ENCODE assay signal across 17 mouse cellular contexts in genomic region chr16:24089840-24090762, GRCm38 (mm10).
A peak's percentile ranks its signal among the peaks of the same experiment; 100 is the strongest.
DNase-seq lines count a peak whose midpoint lies in the region; ATAC-seq and TF ChIP-seq lines count a peak whose summit lies in the region.
"Had no signal": no experiment of that assay in that cellular context is flagged by ENCODE, and none has a peak within 500 bp of the region (broad histone marks: within the 10 kb centered on the region; RNA-seq: fewer than 3 reads in every experiment).

No protein-coding gene starts in this region.

- H3K9ac ChIP-seq in liver, postnatal 0 days (replicated peaks), result peak overlapping the region; percentile 43
- H3K9ac ChIP-seq in forebrain, embryonic 11.5 days (ENCODE audit: low read length), result no peak overlapping the region
- H3K9ac ChIP-seq: forebrain, postnatal 0 days; heart, embryonic 15.5 days; limb, embryonic 13.5 days; neural tube, embryonic 12.5 days had no signal

- peak; percentile 18 for DNase-seq in adrenal gland, postnatal 14 days
- DNase-seq in adrenal gland, adult 8-10 months, result no peak
- peak; percentile 25 for DNase-seq in lung, postnatal 25 days (ENCODE audit: low spot score)
- no peak for DNase-seq in lung, postnatal 14 days
- DNase-seq in liver, postnatal 0 days, result peak; percentile 82
- no peak for DNase-seq in adipocyte (ENCODE audit: low spot score)
- DNase-seq in kidney, postnatal 25 days, result no peak
- no peak for DNase-seq in forebrain, embryonic 11.5 days (ENCODE audit: low spot score)
- DNase-seq: adrenal gland, postnatal 25 days; cerebellum, postnatal 14 days; forebrain, postnatal 0 days; gastrocnemius, postnatal 14 days had no signal

- H3K4me1 ChIP-seq in liver, postnatal 0 days (ENCODE audit: insufficient read depth), result peaks cover 4% of the 10 kb centered on the region; the same call in 1 of the 2 replicates
- H3K4me1 ChIP-seq in forebrain, embryonic 11.5 days (replicated peaks; ENCODE audit: control insufficient read depth, insufficient read depth, low read length), result no peaks in the 10 kb centered on the region
- H3K4me1 ChIP-seq: heart, embryonic 15.5 days; limb, embryonic 13.5 days; neural tube, embryonic 12.5 days had no signal

- peak; percentile 94 for ATAC-seq in liver, postnatal 0 days
- ATAC-seq in forebrain, embryonic 11.5 days (replicated peaks; ENCODE audit: low FRiP score), result no peak
- ATAC-seq: forebrain, postnatal 0 days; hindbrain, embryonic 16.5 days had no signal

- H3K9me3 ChIP-seq in liver, postnatal 0 days (ENCODE audit: low read length), result no peaks in the 10 kb centered on the region
- H3K9me3 ChIP-seq in forebrain, embryonic 11.5 days (ENCODE audit: control insufficient read depth, low read length), result no peaks in the 10 kb centered on the region
- H3K9me3 ChIP-seq: heart, embryonic 15.5 days; limb, embryonic 13.5 days; neural tube, embryonic 12.5 days had no signal

- H3K4me3 ChIP-seq in liver, postnatal 0 days (ENCODE audit: low read depth, low read length), result no peak overlapping the region
- H3K4me3 ChIP-seq in forebrain, embryonic 11.5 days (ENCODE audit: low read depth, low read length), result no peak overlapping the region
- H3K4me3 ChIP-seq: heart, embryonic 15.5 days; left cerebral cortex, adult 2 months; limb, embryonic 13.5 days; neural tube, embryonic 12.5 days had no signal

- TF ChIP-seq EP300 in liver, postnatal 0 days (IDR thresholded peaks at IDR 0.05; ENCODE audit: low read depth), result peak; percentile 87

- H3K4me2 ChIP-seq in liver, postnatal 0 days (ENCODE audit: low read depth, low read length), result peak overlapping the region; percentile 48
- H3K4me2 ChIP-seq in forebrain, embryonic 11.5 days (ENCODE audit: low read depth, low read length, severe bottlenecking), result no peak overlapping the region
- H3K4me2 ChIP-seq: heart, embryonic 15.5 days; limb, embryonic 13.5 days; neural tube, embryonic 12.5 days had no signal

- H3K27me3 ChIP-seq in liver, postnatal 0 days (ENCODE audit: insufficient read depth, low read length), result no peaks in the 10 kb centered on the region
- H3K27me3 ChIP-seq in forebrain, embryonic 11.5 days (ENCODE audit: control insufficient read depth, insufficient read depth, low read length), result no peaks in the 10 kb centered on the region
- H3K27me3 ChIP-seq: heart, embryonic 15.5 days; limb, embryonic 13.5 days; neural tube, embryonic 12.5 days had no signal

- no peak for TF ChIP-seq CTCF in liver, postnatal 0 days (IDR thresholded peaks at IDR 0.05; ENCODE audit: low read depth)

- whole genome bisulfite sequencing in liver, postnatal 0 days (ENCODE audit: insufficient replicate concordance), result 62% methylated on average over 11 of the region's 11 CpGs
- 90% methylated on average over 11 of the region's 11 CpGs for WGBS in forebrain, embryonic 11.5 days

- H3K27ac ChIP-seq in liver, postnatal 0 days (ENCODE audit: low read depth), result peak overlapping the region; percentile 96
- no peak overlapping the region for H3K27ac ChIP-seq in forebrain, embryonic 11.5 days (ENCODE audit: low read depth, low read length)
- H3K27ac ChIP-seq: heart, embryonic 15.5 days; left cerebral cortex, adult 2 months; limb, embryonic 13.5 days; neural tube, embryonic 12.5 days had no signal

- no peaks in the 10 kb centered on the region for H3K36me3 ChIP-seq in liver, postnatal 0 days (replicated peaks; ENCODE audit: insufficient read depth, low read length)
- H3K36me3 ChIP-seq in forebrain, embryonic 11.5 days (ENCODE audit: control insufficient read depth, insufficient read depth, low read length), result no peaks in the 10 kb centered on the region
- H3K36me3 ChIP-seq: heart, embryonic 15.5 days; limb, embryonic 13.5 days; neural tube, embryonic 12.5 days had no signal

Comparison
In these comparisons a context has a peak if more than half of its experiments do, and no peak if none do; other contexts are left out.
1. DNase-seq: peak in adrenal gland, postnatal 14 days (single experiment), lung, postnatal 25 days (single experiment) and liver, postnatal 0 days (single experiment); none in adrenal gland, adult 8-10 months (single experiment), lung, postnatal 14 days (single experiment), adipocyte (single experiment), kidney, postnatal 25 days (0 of 2) and forebrain, embryonic 11.5 days (single experiment).